ENCODE assay signal across 9 mouse cellular contexts in genomic region chr3:151298325-151298724, GRCm38 (mm10).
DNase-seq lines count a peak whose midpoint lies in the region; ATAC-seq and TF ChIP-seq lines count a peak whose summit lies in the region.
"Had no signal": no experiment of that assay in that cellular context is flagged by ENCODE, and none has a peak within 500 bp of the region (broad histone marks: within the 10 kb centered on the region; RNA-seq: fewer than 3 reads in every experiment).

No protein-coding gene starts in this region.

- WGBS in heart, adult 2 months, result 30% methylated on average over 2 of the region's 2 CpGs
- 40% methylated on average over 2 of the region's 2 CpGs for WGBS in heart, postnatal 0 days
- 59% methylated on average over 2 of the region's 2 CpGs for WGBS in intestine, embryonic 15.5 days

- H3K27ac ChIP-seq in heart, adult 2 months, result peak overlapping the region; percentile 83
- no peak overlapping the region for H3K27ac ChIP-seq in heart, postnatal 0 days (ENCODE audit: low read depth)
- no peak overlapping the region for H3K27ac ChIP-seq in intestine, embryonic 15.5 days

- H3K4me1 ChIP-seq in heart, adult 2 months (ENCODE audit: control insufficient read depth, insufficient read depth, low read length), result peaks cover 10% of the 10 kb centered on the region
- no peaks in the 10 kb centered on the region for H3K4me1 ChIP-seq in heart, postnatal 0 days (ENCODE audit: control insufficient read depth, insufficient read depth)
- H3K4me1 ChIP-seq in intestine, embryonic 15.5 days (replicated peaks), result no peaks in the 10 kb centered on the region

- peak; percentile 83 for TF ChIP-seq EP300 in heart, adult 2 months (IDR thresholded peaks at IDR 0.05; ENCODE audit: insufficient read depth, low read depth, low read length)
- TF ChIP-seq EP300 in heart, postnatal 0 days (IDR thresholded peaks at IDR 0.05; ENCODE audit: low read depth), result 0 out of 2 replicates have a peak, but pooled peaks have one; percentile 31

- no peaks in the 10 kb centered on the region for H3K27me3 ChIP-seq in heart, adult 2 months (ENCODE audit: control insufficient read depth, insufficient read depth, low read length)
- H3K27me3 ChIP-seq in heart, postnatal 0 days (ENCODE audit: control insufficient read depth, insufficient read depth, low read length), result no peaks in the 10 kb centered on the region
- no peaks in the 10 kb centered on the region for H3K27me3 ChIP-seq in intestine, embryonic 15.5 days (replicated peaks)

- H3K9ac ChIP-seq in heart, adult 2 months (ENCODE audit: low read depth, low read length), result no peak overlapping the region
- no peak overlapping the region for H3K9ac ChIP-seq in heart, postnatal 0 days (replicated peaks; ENCODE audit: low read depth, low read length)
- no peak overlapping the region for H3K9ac ChIP-seq in intestine, embryonic 15.5 days

- H3K36me3 ChIP-seq in heart, adult 2 months (ENCODE audit: control insufficient read depth, insufficient read depth, low read length), result peaks cover 12% of the 10 kb centered on the region
- no peaks in the 10 kb centered on the region for H3K36me3 ChIP-seq in heart, postnatal 0 days (replicated peaks; ENCODE audit: control insufficient read depth, insufficient read depth, low read length)
- H3K36me3 ChIP-seq in intestine, embryonic 15.5 days, result no peaks in the 10 kb centered on the region

- 0 out of 2 replicates have a peak, but pooled peaks have one; percentile 49 for ATAC-seq in heart, postnatal 0 days (ENCODE audit: insufficient read depth, low read depth)
- ATAC-seq in intestine, embryonic 15.5 days, result no peak
- no peak for ATAC-seq in erythroid progenitor cell, adult 5-6 weeks (replicated peaks; ENCODE audit: low FRiP score, poor library complexity, severe bottlenecking)

- TF ChIP-seq CTCF in heart, adult 2 months (IDR thresholded peaks at IDR 0.05), result no peak
- TF ChIP-seq CTCF in heart, postnatal 0 days (IDR thresholded peaks at IDR 0.05; ENCODE audit: low read depth), result no peak

- no peak for TF ChIP-seq POLR2A in heart, adult 2 months (IDR thresholded peaks at IDR 0.05; ENCODE audit: insufficient read depth, low read depth, low read length)

- no peaks in the 10 kb centered on the region for H3K79me2 ChIP-seq in heart, adult 2 months (replicated peaks; ENCODE audit: control insufficient read depth, insufficient read depth, low read length)

- H3K4me3 ChIP-seq in heart, adult 2 months, result no peak overlapping the region
- H3K4me3 ChIP-seq in heart, postnatal 0 days (ENCODE audit: low read depth, low read length), result no peak overlapping the region
- H3K4me3 ChIP-seq in intestine, embryonic 15.5 days (replicated peaks), result no peak overlapping the region

- H3K4me2 ChIP-seq in heart, postnatal 0 days (ENCODE audit: low read depth, low read length), result no peak overlapping the region
- no peak overlapping the region for H3K4me2 ChIP-seq in intestine, embryonic 15.5 days (replicated peaks)

- DNase-seq in heart, adult 2 months, result peak in 1 of 2 experiments; percentile 20
- no peak for DNase-seq in heart, postnatal 36 days
- DNase-seq in adrenal gland, postnatal 14 days, result peak; percentile 44
- DNase-seq in heart, postnatal 0 days (ENCODE audit: low spot score), result peak; percentile 12
- DNase-seq in lung, postnatal 25 days (ENCODE audit: low spot score), result peak; percentile 14
- DNase-seq in frontal cortex, postnatal 25 days (ENCODE audit: low spot score in 2 of 2), result no peak
- DNase-seq: gastrocnemius, postnatal 10 days had no signal

- intact Hi-C loops in heart, adult 2 months (cut with DNase I), result loop anchor here (1.0 to 5.0 kb wide), 3 partner anchors 25 to 139 kb away; partner anchors contain the start of gene Adgrl4
- intact Hi-C loops in heart, postnatal 36 days (cut with DNase I), result loop anchor here (2.0 to 10.0 kb wide), 3 partner anchors 24 to 134 kb away; no protein-coding TSS in a partner anchor

- no peaks in the 10 kb centered on the region for H3K9me3 ChIP-seq in heart, postnatal 0 days (replicated peaks; ENCODE audit: control insufficient read depth, low read length)
- H3K9me3 ChIP-seq in intestine, embryonic 15.5 days, result no peaks in the 10 kb centered on the region

Comparison
In these comparisons a context has a peak if more than half of its experiments do, and no peak if none do; other contexts are left out.
1. DNase-seq: peak in adrenal gland, postnatal 14 days (single experiment), heart, postnatal 0 days (single experiment) and lung, postnatal 25 days (single experiment); none in heart, postnatal 36 days (0 of 2) and frontal cortex, postnatal 25 days (0 of 2).